ENCODE assay signal across 22 mouse cellular contexts in genomic region chr13:51485291-51485690, GRCm38 (mm10).
"Had no signal": no experiment of that assay in that cellular context is flagged by ENCODE, and none has a peak within 500 bp of the region (broad histone marks: within the 10 kb centered on the region; RNA-seq: fewer than 3 reads in every experiment).

No protein-coding gene starts in this region.

- H3K9ac ChIP-seq: limb, embryonic 13.5 days; liver, embryonic 12.5 days; liver, embryonic 15.5 days; lung, embryonic 15.5 days; midbrain, embryonic 13.5 days; neural tube, embryonic 13.5 days had no signal

- H3K4me3 ChIP-seq: limb, embryonic 10.5 days; limb, embryonic 13.5 days; liver, embryonic 12.5 days; liver, embryonic 15.5 days; lung, embryonic 15.5 days; megakaryocyte, embryonic 14.5 days; midbrain, embryonic 10.5 days; midbrain, embryonic 13.5 days; myocyte; neural tube, embryonic 13.5 days had no signal

- H3K27ac ChIP-seq: limb, embryonic 10.5 days; limb, embryonic 13.5 days; liver, embryonic 12.5 days; liver, embryonic 15.5 days; lung, embryonic 15.5 days; midbrain, embryonic 10.5 days; midbrain, embryonic 13.5 days; neural tube, embryonic 13.5 days; stomach, postnatal 0 days had no signal

- DNase-seq: kidney, adult 8-10 months; kidney, postnatal 25 days; layer of hippocampus, adult 9-11 months; liver; lung, adult 18-20 months; lung, postnatal 10 days; lung, postnatal 36 days; thymus, adult 18-20 months; thymus, postnatal 36 days had no signal

- ATAC-seq: intestine, postnatal 0 days; liver, embryonic 12.5 days; midbrain, embryonic 13.5 days; midbrain, embryonic 16.5 days had no signal

- H3K9me3 ChIP-seq: limb, embryonic 10.5 days; limb, embryonic 13.5 days; liver, embryonic 12.5 days; liver, embryonic 15.5 days; lung, embryonic 15.5 days; midbrain, embryonic 10.5 days; midbrain, embryonic 13.5 days; neural tube, embryonic 13.5 days had no signal

- H3K4me1 ChIP-seq: limb, embryonic 10.5 days; limb, embryonic 13.5 days; liver, embryonic 12.5 days; liver, embryonic 15.5 days; lung, embryonic 15.5 days; midbrain, embryonic 10.5 days; midbrain, embryonic 13.5 days; neural tube, embryonic 13.5 days had no signal

- H3K4me2 ChIP-seq: limb, embryonic 13.5 days; liver, embryonic 12.5 days; liver, embryonic 15.5 days; lung, embryonic 15.5 days; midbrain, embryonic 13.5 days; neural tube, embryonic 13.5 days had no signal

- H3K36me3 ChIP-seq: limb, embryonic 10.5 days; limb, embryonic 13.5 days; liver, embryonic 12.5 days; liver, embryonic 15.5 days; lung, embryonic 15.5 days; midbrain, embryonic 10.5 days; midbrain, embryonic 13.5 days; neural tube, embryonic 13.5 days had no signal

- H3K27me3 ChIP-seq: limb, embryonic 13.5 days; liver, embryonic 12.5 days; liver, embryonic 15.5 days; lung, embryonic 15.5 days; megakaryocyte, embryonic 14.5 days; midbrain, embryonic 13.5 days; neural tube, embryonic 13.5 days had no signal
